Mouse (Mus musculus) bone marrow, adult 2 months (tissue): ENCODE data around the gene Tamm41.

Source experiments
- CTCF ChIP-seq: fragments of 200-500 bp; IDR thresholded peaks from 2 replicates; pipeline ENCODE4 v1.5.1; 2011; ENCODE audit warnings: low read length, control low read depth; ENCODE audit not compliant: control insufficient read depth, insufficient read depth
- POLR2A ChIP-seq: fragments of 200-500 bp; IDR thresholded peaks from 2 replicates; pipeline ENCODE4 v1.6.1; 2011; ENCODE audit warnings: low read depth, mild to moderate bottlenecking, control low read depth, low read length, borderline replicate concordance; ENCODE audit not compliant: control insufficient read depth

DNA sequence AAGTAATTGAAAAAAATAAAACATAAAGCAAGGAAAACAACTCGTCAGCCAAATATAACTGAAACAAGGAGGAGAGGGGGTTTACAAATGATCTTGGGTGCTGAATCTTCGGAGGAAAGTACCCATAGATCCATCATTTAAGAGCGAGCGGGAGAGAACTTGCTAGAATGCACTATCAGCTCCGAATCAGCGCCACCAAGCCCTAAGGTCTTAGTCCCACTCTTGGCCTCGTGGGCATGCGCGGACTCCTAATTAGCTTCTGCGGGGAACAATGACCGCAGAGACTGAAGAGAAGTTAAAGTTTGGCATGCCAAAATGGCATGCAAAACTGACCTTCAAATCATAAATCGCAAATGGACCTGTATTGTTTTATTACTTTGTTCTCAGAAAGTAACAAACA is 70.1 kb downstream of the Tamm41 start:
- TF ChIP-seq CTCF, result no peak
- no peak for TF ChIP-seq POLR2A
